Mouse (Mus musculus) neural tube, embryonic 11.5 days (tissue): ENCODE measurements at regions not wholly inside any gene's neighbourhood (a gene's known extent, or its start where the extent isn't known, plus 50 kb on each side); places are given as distances from the start of the nearest gene placed in this dataset.
"Not testable (repeated sequence)": the region's sequence is repeated elsewhere in the genome, so short reads cannot be mapped to it uniquely, and the experiment has no call there.

Experiments used
- ATAC-seq: fragments of 200-750 bp; cut with Nextera tagmentation; 2 replicates; pipeline ENCODE4 v1.8.0; 2017; ENCODE audit warnings: moderate number of reproducible peaks, mild to moderate bottlenecking, moderate TSS enrichment, moderate library complexity; ENCODE audit not compliant: insufficient read depth, low FRiP score, low TSS enrichment
- DNase-seq: peaks from one replicate; pipeline ENCODE4 v3.0.0-alpha.2; 2015; ENCODE audit warnings: low spot score
- H3K27ac ChIP-seq: fragments of 300-500 bp; sonication (generic); 2 replicates; pipeline ENCODE4 v1.5.1; 2014; ENCODE audit warnings: low read depth, mild to moderate bottlenecking, low read length
- H3K27me3 ChIP-seq: fragments of 300-500 bp; sonication (generic); 2 replicates; pipeline ENCODE4 v1.6.1; 2014; ENCODE audit warnings: mild to moderate bottlenecking, low read length, mixed read lengths; ENCODE audit not compliant: control insufficient read depth, insufficient read depth
- H3K36me3 ChIP-seq: fragments of 300-500 bp; sonication (generic); 2 replicates; pipeline ENCODE4 v1.6.1; 2014; ENCODE audit warnings: mild to moderate bottlenecking, low read length, moderate library complexity, mixed read lengths; ENCODE audit not compliant: control insufficient read depth, insufficient read depth
- H3K4me1 ChIP-seq: fragments of 300-500 bp; sonication (generic); 2 replicates; pipeline ENCODE4 v1.6.1; 2014; ENCODE audit warnings: low read length, mixed read lengths; ENCODE audit not compliant: control insufficient read depth, insufficient read depth
- H3K4me2 ChIP-seq: fragments of 300-500 bp; sonication (generic); 2 replicates; pipeline ENCODE4 v1.6.1; 2014; ENCODE audit warnings: low read depth, mild to moderate bottlenecking, moderate library complexity
- H3K4me3 ChIP-seq: fragments of 300-500 bp; sonication (generic); 2 replicates; pipeline ENCODE4 v1.5.1; 2014; ENCODE audit warnings: low read depth, low read length
- H3K9ac ChIP-seq: fragments of 300-500 bp; sonication (generic); 2 replicates; pipeline ENCODE4 v1.6.1; 2014; ENCODE audit warnings: mild to moderate bottlenecking, low read length
- H3K9me3 ChIP-seq: fragments of 300-500 bp; sonication (generic); 2 replicates; pipeline ENCODE4 v1.6.1; 2016; ENCODE audit warnings: low read length; ENCODE audit not compliant: control insufficient read depth
- WGBS: fragments of 180-500 bp; shearing (Covaris S2); extraction: QIAGEN DNeasy Blood & Tissue Kit; methylation state at CpG from one replicate; pipeline ENCODE4 v1.1.7; 2014; 5-methylcytosine and 5-hydroxymethylcytosine counted together

DNA sequence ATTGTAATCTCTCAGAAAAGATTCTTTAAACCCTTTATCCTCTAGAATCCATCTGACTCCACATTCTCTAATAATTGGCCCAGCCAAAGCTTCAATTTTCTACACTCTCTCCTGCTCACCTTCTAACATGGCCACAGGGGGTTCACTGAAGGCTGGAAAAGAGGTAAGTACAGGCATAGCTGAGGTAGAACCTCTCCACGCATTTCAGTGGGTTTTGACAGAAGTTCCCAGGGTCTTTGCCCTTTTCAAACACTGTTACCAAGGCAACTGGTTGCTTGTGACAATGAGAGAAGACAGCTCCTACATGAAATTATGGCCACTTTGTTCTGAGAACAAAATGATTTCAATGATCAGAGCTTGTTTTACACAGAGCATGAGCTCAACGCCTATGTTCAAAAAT is 231.2 kb downstream of the Htr7 start:
- Histone ChIP-seq H3K4me2 (no peak overlapping the region), H3K9ac (no peak overlapping the region), H3K9me3 (no peaks in the 10 kb centered on the region), H3K27me3 (no peaks in the 10 kb centered on the region), H3K27ac (no peak overlapping the region), H3K4me3 (no peak overlapping the region), H3K4me1 (no peaks in the 10 kb centered on the region), H3K36me3 (no peaks in the 10 kb centered on the region)
- ATAC-seq: no peak
- DNase-seq: no peak
- 55% methylated on average over 2 of the region's 2 CpGs for WGBS

DNA sequence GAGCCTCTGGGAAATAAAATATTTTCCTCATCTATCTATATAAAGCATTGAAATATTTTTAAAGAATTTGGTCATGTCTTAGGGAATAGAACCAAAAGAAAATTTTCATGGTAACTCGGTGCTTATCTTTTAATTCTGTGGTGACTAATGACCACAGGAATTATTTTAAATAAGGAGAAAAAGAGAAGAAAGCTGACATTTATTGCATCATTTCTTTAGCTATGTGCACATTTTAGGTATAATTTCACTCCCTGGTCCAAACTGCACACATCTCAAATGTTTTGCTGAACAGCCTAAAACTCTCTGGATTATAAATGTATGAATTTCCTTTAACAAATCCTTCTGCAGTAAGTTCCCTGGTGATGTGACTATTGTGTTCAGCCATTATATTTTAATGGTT is 237.7 kb downstream of the Htr7 start:
- no peaks in the 10 kb centered on the region for H3K27me3 ChIP-seq
- ATAC-seq (no peak), DNase-seq (no peak)
- 90% methylated on average over 1 of the region's 1 CpGs for WGBS
- no peaks in the 10 kb centered on the region for H3K4me1 ChIP-seq
- no peak overlapping the region for H3K4me3 ChIP-seq
- H3K9me3 ChIP-seq: no peaks in the 10 kb centered on the region
- H3K9ac ChIP-seq: no peak overlapping the region
- no peak overlapping the region for H3K4me2 ChIP-seq
- H3K36me3 ChIP-seq: no peaks in the 10 kb centered on the region
- no peak overlapping the region for H3K27ac ChIP-seq

DNA sequence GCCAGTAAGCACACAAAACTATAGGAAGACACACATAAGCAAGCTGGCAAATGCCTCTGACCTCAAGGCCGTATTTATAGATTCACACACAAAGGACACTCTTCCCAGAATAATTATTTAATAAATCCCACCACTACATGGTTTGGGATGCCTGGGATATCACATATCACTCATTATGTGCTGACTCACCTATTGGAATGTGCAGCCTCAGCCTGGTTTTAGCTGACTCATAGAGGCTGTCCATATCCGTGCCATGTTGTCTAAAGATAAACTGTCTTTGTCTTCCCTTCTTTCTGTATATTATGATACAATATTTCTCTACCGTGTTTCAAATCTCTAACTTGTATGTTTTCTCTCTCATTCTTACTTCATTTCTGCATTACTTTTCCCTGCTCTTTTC is 262.6 kb downstream of the Htr7 start:
- no peak for ATAC-seq
- 85% methylated on average over 3 of the region's 3 CpGs for WGBS

DNA sequence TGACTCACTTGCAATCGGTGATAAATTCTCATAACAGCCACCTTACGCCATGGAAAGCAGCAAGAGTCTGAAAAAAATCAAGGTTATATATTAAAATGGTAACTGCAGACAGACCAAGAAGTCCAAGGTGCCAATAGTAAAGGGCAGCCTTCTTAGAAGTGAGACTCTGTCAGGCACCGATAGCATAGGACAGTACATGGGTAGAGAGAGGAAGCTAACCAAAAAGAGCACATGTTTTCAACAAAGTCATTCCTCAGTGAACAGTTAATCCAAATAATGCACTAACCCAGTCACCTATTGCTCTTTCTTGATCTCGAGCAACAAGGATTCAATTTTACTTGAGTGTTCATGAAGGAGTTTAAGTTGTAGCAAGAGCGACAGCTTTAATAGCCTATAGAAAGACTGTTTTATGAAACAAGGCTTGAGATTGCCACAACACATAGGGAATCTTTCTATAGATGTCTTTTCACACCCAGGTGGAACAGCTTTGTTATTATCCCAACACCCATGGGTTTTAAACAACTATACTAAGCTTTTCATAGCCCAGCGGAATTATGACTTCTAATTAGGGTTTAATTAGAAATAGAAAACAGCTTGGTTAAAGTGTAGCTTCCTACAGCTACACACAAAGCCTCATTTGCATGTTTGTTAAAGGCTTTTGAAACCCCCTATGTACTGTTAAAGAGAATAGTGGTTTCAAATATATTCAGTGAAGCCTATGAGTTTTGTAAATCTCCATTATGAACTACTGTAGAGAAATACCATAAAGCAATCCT is 269.9 kb downstream of the Htr7 start:
- DNase-seq (no peak), ATAC-seq (no peak)
- Histone ChIP-seq H3K4me2 (no peak overlapping the region), H3K36me3 (no peaks in the 10 kb centered on the region), H3K4me1 (no peaks in the 10 kb centered on the region), H3K4me3 (no peak overlapping the region), H3K9ac (no peak overlapping the region), H3K27me3 (no peaks in the 10 kb centered on the region), H3K27ac (no peak overlapping the region), H3K9me3 (no peaks in the 10 kb centered on the region)
- WGBS: 95% methylated on average over 6 of the region's 6 CpGs

More for the DNA sequence above, 262.6 kb downstream of the Htr7 start:
- no peaks in the 10 kb centered on the region for H3K27me3 ChIP-seq
- no peak overlapping the region for H3K27ac ChIP-seq
- no peak for DNase-seq
- H3K9me3 ChIP-seq: no peaks in the 10 kb centered on the region
- no peaks in the 10 kb centered on the region for H3K4me1 ChIP-seq
- H3K4me2 ChIP-seq: no peak overlapping the region
- no peak overlapping the region for H3K9ac ChIP-seq
- H3K4me3 ChIP-seq: no peak overlapping the region
- no peaks in the 10 kb centered on the region for H3K36me3 ChIP-seq

DNA sequence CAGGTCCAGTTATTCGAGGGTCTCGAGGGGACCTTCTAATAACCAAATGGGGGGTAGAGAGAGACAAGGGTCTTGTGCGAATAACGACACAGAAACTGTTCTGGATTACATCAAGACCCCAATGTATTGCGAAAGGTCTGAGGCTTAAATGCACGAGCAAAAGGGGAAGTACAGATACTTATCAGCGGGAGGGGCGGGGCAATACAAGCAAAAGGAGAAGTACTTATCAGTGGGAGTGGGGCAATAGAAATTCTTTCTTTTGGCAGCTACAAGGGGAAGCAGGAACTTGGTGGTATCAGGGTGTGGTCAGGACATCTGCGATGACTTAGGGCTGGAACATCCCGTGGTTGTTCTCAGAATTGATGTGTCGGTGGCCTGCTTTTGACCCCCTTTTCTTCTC is 295.6 kb downstream of the Htr7 start:
- H3K4me2 ChIP-seq, H3K36me3 ChIP-seq, H3K27ac ChIP-seq, H3K4me3 ChIP-seq, H3K4me1 ChIP-seq, H3K9ac ChIP-seq, DNase-seq, H3K9me3 ChIP-seq, H3K27me3 ChIP-seq, ATAC-seq: not testable (repeated sequence)
- WGBS: 87% methylated on average over 11 of the region's 11 CpGs

DNA sequence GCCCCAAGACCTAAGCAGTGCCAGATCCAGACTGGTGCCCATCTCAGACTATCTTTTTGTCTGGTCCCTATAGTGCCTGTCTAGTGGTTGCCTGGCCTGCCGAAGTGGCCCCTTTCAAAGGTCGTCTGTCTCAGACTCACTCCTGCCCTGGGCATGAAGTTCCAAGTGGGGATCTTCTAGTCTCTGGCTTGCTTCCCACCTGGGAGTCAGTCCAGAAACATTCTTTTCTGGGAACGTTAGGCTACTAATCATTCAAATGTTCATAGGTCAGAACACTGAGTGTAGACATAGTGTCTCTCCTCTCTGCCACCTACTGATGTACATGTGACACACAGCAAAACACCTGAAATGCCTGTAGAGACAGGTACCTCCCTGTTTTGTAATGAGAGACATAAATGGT is 297.6 kb downstream of the Htr7 start:
- Histone ChIP-seq H3K27ac (no peak overlapping the region), H3K27me3 (no peaks in the 10 kb centered on the region), H3K4me1 (no peaks in the 10 kb centered on the region), H3K4me2 (no peak overlapping the region), H3K4me3 (no peak overlapping the region), H3K9ac (no peak overlapping the region), H3K36me3 (no peaks in the 10 kb centered on the region), H3K9me3 (no peaks in the 10 kb centered on the region)
- DNase-seq (no peak), ATAC-seq (no peak)
- WGBS: 85% methylated on average over 3 of the region's 3 CpGs

DNA sequence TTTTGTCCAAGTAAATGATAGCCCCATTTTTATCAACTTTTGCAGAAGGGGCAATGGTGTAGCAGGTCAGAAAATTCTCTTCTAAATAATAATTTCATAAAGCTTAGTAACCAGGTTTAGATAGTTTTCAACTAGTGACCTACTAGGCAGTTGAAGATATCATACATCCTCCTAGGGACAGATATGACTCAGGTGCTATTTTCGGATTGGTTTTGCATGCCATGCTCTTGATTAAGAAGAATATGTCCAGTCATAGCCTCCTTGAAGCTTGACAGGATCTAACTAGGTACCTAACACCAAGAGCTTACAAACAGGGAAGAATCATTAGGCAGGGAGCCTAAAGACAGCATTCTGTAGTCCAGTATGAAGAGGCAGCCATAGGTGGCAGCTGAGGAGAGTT is 301.8 kb downstream of the Htr7 start:
- ATAC-seq: no peak
- WGBS: 78% methylated on average over 1 of the region's 1 CpGs

DNA sequence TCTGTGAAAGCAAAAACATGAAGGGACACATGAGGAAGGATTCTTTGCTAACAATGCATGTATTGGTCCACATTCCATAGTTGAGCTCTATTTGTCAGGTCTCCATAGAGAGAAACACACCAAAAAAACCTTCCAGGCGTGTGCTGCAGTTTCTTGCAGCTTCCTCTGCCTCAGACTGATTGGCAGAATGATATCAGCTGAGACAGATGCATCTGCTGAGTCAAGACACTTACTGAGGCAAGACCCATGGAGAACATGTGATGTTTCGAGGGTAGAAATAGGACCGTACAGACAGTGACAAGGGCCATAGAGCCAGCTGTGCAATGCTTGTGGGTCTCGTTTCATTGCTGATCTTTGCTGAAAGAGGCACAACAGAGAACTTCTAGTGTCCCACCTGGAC is 321.6 kb downstream of the Htr7 start:
- Histone ChIP-seq H3K4me3 (no peak overlapping the region), H3K4me2 (no peak overlapping the region), H3K27me3 (no peaks in the 10 kb centered on the region), H3K36me3 (no peaks in the 10 kb centered on the region), H3K27ac (no peak overlapping the region), H3K9ac (no peak overlapping the region), H3K9me3 (no peaks in the 10 kb centered on the region), H3K4me1 (no peaks in the 10 kb centered on the region)
- DNase-seq: no peak
- no peak for ATAC-seq
- WGBS: 78% methylated on average over 4 of the region's 4 CpGs

More for the DNA sequence above, 301.8 kb downstream of the Htr7 start:
- Histone ChIP-seq H3K4me1 (no peaks in the 10 kb centered on the region), H3K9ac (no peak overlapping the region), H3K36me3 (no peaks in the 10 kb centered on the region), H3K4me3 (no peak overlapping the region), H3K9me3 (no peaks in the 10 kb centered on the region), H3K27me3 (no peaks in the 10 kb centered on the region), H3K27ac (no peak overlapping the region), H3K4me2 (no peak overlapping the region)
- DNase-seq: no peak

DNA sequence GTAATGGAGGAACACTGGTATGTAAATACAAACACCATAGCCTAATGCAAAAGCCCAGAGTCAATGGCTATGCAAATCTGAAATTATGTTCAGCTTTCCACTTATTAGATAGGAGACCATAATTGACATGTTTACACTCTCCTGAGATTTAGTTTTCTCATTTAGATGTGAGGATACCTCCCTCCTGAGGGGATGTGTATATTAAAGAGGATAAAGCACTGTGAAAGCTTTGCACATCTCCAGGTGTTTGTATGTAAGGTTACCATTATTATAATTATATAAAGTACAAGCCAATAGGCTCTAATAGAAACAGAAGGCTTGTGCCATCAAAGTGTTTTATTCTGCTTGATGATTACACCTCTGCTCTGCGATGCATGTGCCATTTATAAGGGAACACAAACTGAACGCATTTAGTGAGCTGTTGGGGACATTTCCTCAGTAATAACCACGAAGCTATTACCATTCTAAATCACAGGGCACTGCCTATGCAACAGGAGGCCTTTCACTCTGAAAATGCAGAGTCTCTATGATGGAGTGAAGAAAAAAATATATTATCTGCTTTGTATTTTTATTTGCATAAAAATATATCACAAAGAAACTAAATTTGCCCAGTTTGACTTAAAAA is 328.8 kb downstream of the Htr7 start:
- 74% methylated on average over 3 of the region's 3 CpGs for WGBS
- no peaks in the 10 kb centered on the region for H3K9me3 ChIP-seq
- no peaks in the 10 kb centered on the region for H3K36me3 ChIP-seq
- no peak overlapping the region for H3K9ac ChIP-seq
- H3K27ac ChIP-seq: no peak overlapping the region
- no peaks in the 10 kb centered on the region for H3K27me3 ChIP-seq
- no peaks in the 10 kb centered on the region for H3K4me1 ChIP-seq
- H3K4me3 ChIP-seq: no peak overlapping the region
- no peak for DNase-seq
- H3K4me2 ChIP-seq: no peak overlapping the region
- no peak for ATAC-seq
